Mouse (Mus musculus) lung, adult 18-20 months (tissue): ENCODE data around the gene Arvcf.

Source experiments
- DNase-seq, 2 experiments: peaks; one replicate each; pipeline ENCODE4 v3.0.0; 2022; ENCODE audit warnings: mixed read lengths in 2 of 2

Gene Arvcf

DNA sequence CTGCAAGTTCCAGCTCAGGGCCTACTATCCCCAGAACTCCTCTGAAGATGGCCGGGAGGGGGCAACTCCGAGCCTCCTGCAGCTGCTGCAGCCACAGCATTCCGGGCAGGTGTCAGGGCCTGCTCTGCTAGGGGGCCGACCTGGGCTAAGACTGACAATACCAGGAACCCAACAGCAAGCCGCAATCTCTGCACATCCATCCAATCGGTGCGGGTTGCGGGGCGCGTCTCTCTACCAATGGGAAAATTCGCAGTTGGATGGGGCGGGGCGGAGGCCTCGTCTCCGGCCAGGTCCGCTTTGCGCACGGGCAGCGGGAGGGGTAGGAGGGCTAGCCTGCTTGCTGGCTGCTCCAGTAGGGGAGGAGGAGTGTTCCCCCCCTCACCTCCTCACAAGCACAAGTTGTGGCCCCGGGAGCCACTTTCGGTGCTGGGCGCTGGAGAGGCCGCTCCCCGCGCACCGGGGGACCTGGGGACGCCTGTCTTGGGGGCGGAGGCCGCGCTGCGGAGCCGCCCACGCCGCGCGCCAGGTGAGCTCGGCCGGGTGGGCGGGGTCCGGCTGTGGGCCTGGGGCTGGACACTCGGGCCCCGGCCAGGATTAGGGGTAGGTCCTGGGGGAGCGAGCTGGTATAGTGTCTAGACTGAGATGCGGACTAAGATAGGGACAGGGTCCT, at the start of gene Arvcf, which contains the start of gene Tango2:
Gene Arvcf (plus strand): TSS at position 252 of the 670 bp plus-strand sequence.
Gene Tango2 (minus strand): TSS at position 173 of the 670 bp plus-strand sequence.
- DNase-seq, result peak; percentile 94 to 95

DNA sequence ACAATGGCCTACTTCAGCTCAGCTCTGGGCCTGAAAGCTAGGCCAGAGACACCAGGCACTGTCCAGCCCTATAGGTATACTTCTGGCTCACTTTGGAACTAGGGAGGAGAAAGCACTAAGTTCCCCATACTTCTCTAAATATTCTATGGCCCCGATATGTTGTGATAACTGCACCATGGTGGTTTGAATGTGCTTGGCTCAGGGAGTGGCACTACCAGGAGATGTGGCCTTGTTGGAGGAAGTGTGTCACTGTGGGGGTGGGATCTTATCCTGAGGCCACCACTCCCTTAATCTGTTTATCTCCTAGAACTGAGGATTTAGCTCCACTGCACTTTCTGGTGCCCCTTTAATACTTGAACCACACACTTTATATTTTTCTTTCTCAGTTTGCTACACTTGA, 39.8 kb upstream of the Arvcf start:
- DNase-seq, result no peak

DNA sequence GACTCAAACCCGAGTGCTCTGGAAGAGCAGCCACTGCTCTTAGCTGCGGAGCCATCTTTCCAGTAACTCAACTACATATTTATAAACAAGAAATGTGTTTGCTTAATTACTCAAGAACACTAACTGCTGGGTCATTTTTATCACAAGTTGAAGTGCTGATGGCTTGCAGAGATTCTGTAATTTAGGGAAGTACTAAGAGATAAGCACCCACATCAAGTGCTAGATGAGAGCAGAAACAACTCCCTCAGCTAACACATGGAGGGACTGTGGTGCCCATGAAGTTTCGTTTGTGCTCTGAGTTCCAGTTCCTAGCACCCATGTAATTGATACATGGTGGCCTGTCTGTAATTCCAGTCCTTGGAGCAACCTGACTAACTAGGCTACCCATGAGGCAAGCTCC, 29.0 kb upstream of the Arvcf start:
- DNase-seq, result no peak

GRCm38 (mm10) chr16:18321443-18321842, 26.5 kb upstream of the Arvcf start:
- no peak for DNase-seq

GRCm38 (mm10) chr16:18323460-18323859, 24.5 kb upstream of the Arvcf start:
- no peak for DNase-seq

GRCm38 (mm10) chr16:18324031-18324430, 24.0 kb upstream of the Arvcf start:
- DNase-seq, result no peak

- no peak for DNase-seq
Measured at GRCm38 (mm10) chr16:18325741-18326140, 22.2 kb upstream of the Arvcf start.

- no peak for DNase-seq
Measured at GRCm38 (mm10) chr16:18327936-18328335, 20.0 kb upstream of the Arvcf start.

DNA sequence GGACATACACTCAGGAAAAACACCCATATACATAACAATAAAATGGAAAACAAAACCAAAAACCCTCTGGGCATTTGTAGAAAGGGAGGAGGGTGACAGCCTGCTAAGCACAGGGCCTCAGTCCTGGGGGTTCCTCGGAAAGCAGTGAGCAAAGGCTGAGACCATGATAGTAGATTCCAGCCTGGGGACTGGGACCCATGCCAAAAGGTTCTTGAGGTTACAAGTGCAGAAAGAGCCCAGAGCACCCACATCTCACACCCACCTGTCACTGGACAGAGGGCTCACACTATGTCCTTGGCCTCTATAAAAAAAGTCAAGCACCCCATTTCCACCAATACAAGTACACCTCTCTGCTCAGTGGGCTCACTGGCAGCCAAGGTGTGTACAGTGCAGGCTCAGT, 19.5 kb upstream of the Arvcf start:
- DNase-seq, result no peak

GRCm38 (mm10) chr16:18333976-18334375, 14.0 kb upstream of the Arvcf start:
- DNase-seq, result peak; percentile 19 to 40

DNA sequence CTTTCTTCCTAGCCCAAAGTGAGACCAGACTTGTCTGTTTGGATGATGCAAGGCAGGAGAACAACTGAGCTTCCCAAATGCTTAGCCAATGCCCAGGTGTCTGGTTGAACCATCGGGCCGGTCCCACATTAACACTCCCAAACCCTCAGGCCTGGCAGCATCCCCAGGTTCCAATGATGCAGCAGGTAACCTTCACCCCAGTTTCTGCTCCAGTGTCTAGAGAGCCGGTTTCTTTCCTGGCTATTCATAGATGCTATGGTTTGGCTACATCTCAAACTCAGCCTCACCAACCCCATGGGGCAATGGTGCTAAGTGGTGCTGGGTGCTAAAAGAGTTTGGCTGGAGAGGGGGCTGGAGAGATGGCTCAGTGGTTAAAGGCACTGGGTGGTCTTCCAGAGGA, 12.0 kb upstream of the Arvcf start:
- no peak for DNase-seq

DNA sequence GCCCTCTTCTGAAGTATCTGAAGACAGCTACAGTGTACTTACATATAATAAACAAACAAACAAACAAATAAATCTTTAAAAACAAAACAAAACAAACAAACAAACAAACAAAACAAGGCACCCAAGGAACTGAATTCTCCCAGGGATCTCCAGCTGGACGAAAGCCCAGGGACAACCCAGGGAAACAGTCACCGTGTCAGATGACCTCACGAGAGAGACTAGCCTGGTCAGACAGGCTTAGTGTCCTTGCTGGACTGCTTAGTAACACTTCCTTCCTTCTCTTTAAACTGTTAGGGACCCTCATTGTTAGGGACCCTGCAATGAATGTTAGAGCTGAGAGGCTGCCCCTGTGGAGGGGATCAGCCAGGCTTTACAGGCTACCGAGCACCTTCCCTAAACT, 10.7 kb upstream of the Arvcf start:
- no peak for DNase-seq

- DNase-seq, result peak; percentile 48 to 67
Measured at GRCm38 (mm10) chr16:18339866-18340265, 8.1 kb upstream of the Arvcf start.

- no peak for DNase-seq
Measured at GRCm38 (mm10) chr16:18341605-18342004, 6.4 kb upstream of the Arvcf start.

- DNase-seq, result no peak
Measured at GRCm38 (mm10) chr16:18342076-18342475, 5.9 kb upstream of the Arvcf start.

DNA sequence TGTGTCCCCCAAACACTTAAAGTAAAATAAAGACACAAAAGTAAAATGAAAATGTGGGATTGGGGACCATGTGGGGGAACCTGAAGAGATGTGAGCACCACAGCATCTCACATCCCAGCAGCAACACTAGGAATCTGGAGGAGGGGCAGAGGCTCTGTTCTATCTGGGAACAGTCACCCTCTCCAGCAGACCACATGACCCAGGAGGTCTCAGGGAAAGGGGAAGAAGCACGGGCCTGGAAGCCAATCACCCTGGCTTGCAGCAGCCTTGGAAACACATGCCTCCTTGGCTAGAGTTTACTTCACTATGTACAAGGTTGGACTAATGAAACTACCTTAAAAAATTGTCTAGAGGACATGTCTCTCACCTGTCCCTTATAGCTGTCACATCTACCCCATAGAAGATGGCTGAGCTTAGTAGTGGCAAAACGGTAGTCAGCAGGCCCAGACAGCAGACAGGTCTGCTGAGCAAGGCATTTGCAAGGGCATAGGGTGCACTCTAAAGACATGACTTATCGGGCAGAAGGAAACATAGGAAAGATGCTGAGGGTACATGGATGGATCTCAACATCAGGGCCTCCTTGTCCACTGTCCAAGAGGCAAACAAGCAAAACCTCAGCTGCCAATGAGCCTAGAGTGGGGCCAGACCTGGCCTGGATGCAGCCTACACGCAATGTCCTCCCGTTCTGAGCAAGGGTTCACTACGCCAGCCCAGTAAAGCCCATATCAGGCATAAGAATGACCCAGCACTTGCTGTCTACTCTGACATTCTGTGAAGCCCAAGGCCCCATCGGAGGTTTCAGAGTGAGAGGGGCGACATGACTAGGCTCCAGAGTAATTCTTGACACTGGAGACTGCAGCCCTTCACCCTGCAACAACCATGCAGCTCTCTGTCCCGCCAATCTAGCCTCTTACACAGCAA, 5.1 kb upstream of the Arvcf start:
- DNase-seq, result no peak

GRCm38 (mm10) chr16:18343778-18344177, 4.2 kb upstream of the Arvcf start:
- peak; percentile 97 for DNase-seq

GRCm38 (mm10) chr16:18345243-18345642, 2.7 kb upstream of the Arvcf start:
- DNase-seq, result peak; percentile 88 to 90

DNA sequence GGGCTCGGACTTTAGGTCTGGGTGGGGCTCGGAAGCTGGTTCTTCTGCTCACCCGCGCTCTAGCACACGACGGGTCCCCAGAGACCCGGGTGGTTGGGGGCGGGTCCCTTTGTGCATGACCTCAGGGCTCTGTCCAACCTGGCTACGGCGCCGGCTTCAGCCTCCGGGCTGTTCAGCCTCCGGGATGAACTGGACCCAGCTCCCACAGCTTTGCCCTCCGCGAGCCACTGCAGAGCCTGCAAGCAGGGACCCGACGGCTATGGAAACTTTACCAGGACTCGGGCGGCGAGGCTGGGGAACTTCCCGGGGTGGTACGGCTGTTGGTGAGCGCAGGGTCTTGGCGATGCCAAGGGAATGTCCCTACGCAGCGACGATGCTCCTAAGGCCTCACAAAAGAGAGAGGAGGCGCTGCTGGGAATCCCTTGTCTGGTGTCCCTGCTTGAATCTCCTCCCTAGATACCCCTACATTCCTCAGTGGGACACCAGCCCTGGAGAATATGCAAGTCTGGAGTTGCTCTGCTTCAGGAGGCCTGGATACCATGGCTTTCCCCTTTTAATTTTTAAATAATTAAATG, 706 bp downstream of the Arvcf start:
- peak; percentile 19 to 24 for DNase-seq

- no peak for DNase-seq
Measured at GRCm38 (mm10) chr16:18349761-18350325, 1.9 kb downstream of the Arvcf start.

- DNase-seq, result peak; percentile 24 to 50
Measured at GRCm38 (mm10) chr16:18351313-18352055, 3.5 kb downstream of the Arvcf start.

DNA sequence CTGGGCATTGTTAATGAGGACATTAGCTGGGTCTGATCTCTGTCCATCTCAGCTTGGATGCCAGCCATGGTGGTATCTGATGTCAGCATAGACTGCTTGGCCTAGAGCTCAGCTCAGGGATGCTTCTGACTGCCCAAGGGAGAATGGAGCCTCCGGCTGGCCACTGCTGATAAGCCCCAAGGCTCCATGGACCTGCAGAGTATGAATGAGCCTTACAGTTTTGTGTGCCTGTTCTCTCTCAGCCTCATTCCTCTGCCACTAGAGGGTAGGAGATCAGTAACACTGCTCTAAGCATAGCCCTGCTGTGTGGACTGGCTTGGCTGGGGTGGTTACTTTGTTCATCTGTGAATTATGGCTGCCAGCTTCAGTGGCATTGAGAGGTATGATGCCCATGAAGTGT, 5.1 kb downstream of the Arvcf start:
- no peak for DNase-seq
